Mouse (Mus musculus) limb, embryonic 14.5 days (tissue): ENCODE results near the gene Cemip2. TPM values are rescaled to one million over a fixed set of nuclear protein-coding genes. Genes with fewer than 3 reads are reported as not detected.

Source experiments
- ATAC-seq: fragments of 200-750 bp; cut with Nextera tagmentation; 2 replicates; pipeline ENCODE4 v1.8.0; 2017; ENCODE audit warnings: low read depth, moderate number of reproducible peaks, moderate TSS enrichment; ENCODE audit not compliant: low FRiP score
- DNase-seq: peaks from one replicate; pipeline ENCODE4 v3.0.0-alpha.2; 2015; ENCODE audit warnings: low spot score
- H3K27ac ChIP-seq: fragments of 300-500 bp; sonication (generic); replicated peaks from 2 replicates; pipeline ENCODE4 v1.5.1; 2014; ENCODE audit warnings: low read depth, mild to moderate bottlenecking, low read length, moderate library complexity, mixed read lengths
- H3K27me3 ChIP-seq: fragments of 300-500 bp; sonication (generic); 2 replicates; pipeline ENCODE4 v1.6.1; 2014; ENCODE audit warnings: low read length, mixed read lengths; ENCODE audit not compliant: control insufficient read depth, insufficient read depth
- H3K36me3 ChIP-seq: fragments of 300-500 bp; sonication (generic); 2 replicates; pipeline ENCODE4 v1.6.1; 2014; ENCODE audit warnings: mild to moderate bottlenecking, low read length, moderate library complexity, mixed read lengths; ENCODE audit not compliant: control insufficient read depth, insufficient read depth
- H3K4me1 ChIP-seq: fragments of 300-500 bp; sonication (generic); 2 replicates; pipeline ENCODE4 v1.6.1; 2014; ENCODE audit warnings: antibody characterized with exemption, low read length, mixed read lengths; ENCODE audit not compliant: control insufficient read depth, insufficient read depth
- H3K4me2 ChIP-seq: fragments of 300-500 bp; sonication (generic); replicated peaks from 2 replicates; pipeline ENCODE4 v1.6.1; 2014; ENCODE audit warnings: low read depth, mild to moderate bottlenecking, low read length, moderate library complexity; ENCODE audit not compliant: severe bottlenecking
- H3K4me3 ChIP-seq: fragments of 300-500 bp; sonication (generic); replicated peaks from 2 replicates; pipeline ENCODE4 v1.5.1; 2014; ENCODE audit warnings: low read length
- H3K9ac ChIP-seq: fragments of 300-500 bp; sonication (generic); 2 replicates; pipeline ENCODE4 v1.6.1; 2014; ENCODE audit warnings: mild to moderate bottlenecking, low read depth, low read length, moderate library complexity; ENCODE audit not compliant: severe bottlenecking
- H3K9me3 ChIP-seq: fragments of 300-500 bp; sonication (generic); 2 replicates; pipeline ENCODE4 v1.6.1; 2016; ENCODE audit warnings: low read length; ENCODE audit not compliant: control insufficient read depth
- POLR2A ChIP-seq: fragments of 200-500 bp; IDR thresholded peaks from 2 replicates; pipeline ENCODE4 v1.8.0; 2012; ENCODE audit warnings: inconsistent platforms, mild to moderate bottlenecking, moderate library complexity, borderline replicate concordance; ENCODE audit not compliant: insufficient read depth, insufficient read length; ENCODE audit errors: extremely low read depth
- WGBS: fragments of 180-500 bp; shearing (Covaris S2); extraction: QIAGEN DNeasy Blood & Tissue Kit; methylation state at CpG from one replicate; pipeline ENCODE4 v1.1.7; 2014; 5-methylcytosine and 5-hydroxymethylcytosine counted together
- polyA plus RNA-seq, 2 experiments: library from polyadenylated mRNA; depleted of rRNA in 1 of 2; stranded (reverse) in 1 of 2; unstranded in 1 of 2; fragments of >200 nt; fragmentation: Nextera tagmentation in 1 of 2; extraction: Ambion mirVana in 1 of 2; gene quantifications; 2 replicates each; pipeline versions ENCODE4 v1.2.1 to v1.2.3; 2012 to 2014

Gene Cemip2
- polyA plus RNA-seq, 2 experiments: 16.1 to 31.1 TPM

GRCm38 (mm10) chr19:21737446-21737845 is 40.7 kb upstream of the Cemip2 start:
- Histone ChIP-seq H3K4me1 (peaks cover 22% of the 10 kb centered on the region), H3K36me3 (no peaks in the 10 kb centered on the region), H3K9me3 (no peaks in the 10 kb centered on the region), H3K27me3 (no peaks in the 10 kb centered on the region), H3K9ac (no peak overlapping the region), H3K4me3 (no peak overlapping the region), H3K4me2 (peak overlapping the region; percentile 10; the same call in 1 of the 2 replicates), H3K27ac (peak overlapping the region; percentile 86)
- DNase-seq (no peak), ATAC-seq (no peak)
- WGBS: 51% methylated on average over 18 of the region's 18 CpGs
- TF ChIP-seq POLR2A: no peak

GRCm38 (mm10) chr19:21737881-21738590 is 40.1 kb upstream of the Cemip2 start:
- no peak for TF ChIP-seq POLR2A
- 40% methylated on average over 17 of the region's 17 CpGs for WGBS
- H3K4me1 ChIP-seq: peaks cover 22% of the 10 kb centered on the region
- ATAC-seq (peak; percentile 92), DNase-seq (peak; percentile 91)
- H3K9me3 ChIP-seq: no peaks in the 10 kb centered on the region
- no peak overlapping the region for H3K4me3 ChIP-seq
- no peak overlapping the region for H3K9ac ChIP-seq
- peak overlapping the region; percentile 10; the same call in 1 of the 2 replicates for H3K4me2 ChIP-seq
- no peaks in the 10 kb centered on the region for H3K36me3 ChIP-seq
- H3K27me3 ChIP-seq: no peaks in the 10 kb centered on the region
- peak overlapping the region; percentile 86 for H3K27ac ChIP-seq

GRCm38 (mm10) chr19:21738591-21739280 is 39.4 kb upstream of the Cemip2 start:
- no peak for TF ChIP-seq POLR2A

GRCm38 (mm10) chr19:21742138-21742537 is 36.0 kb upstream of the Cemip2 start:
- Histone ChIP-seq H3K4me2 (no peak overlapping the region), H3K4me3 (no peak overlapping the region)

More at GRCm38 (mm10) chr19:21738591-21739280, 39.4 kb upstream of the Cemip2 start:
- ATAC-seq (no peak), DNase-seq (no peak)
- 75% methylated on average over 18 of the region's 18 CpGs for WGBS
- no peaks in the 10 kb centered on the region for H3K36me3 ChIP-seq
- no peaks in the 10 kb centered on the region for H3K27me3 ChIP-seq
- peaks cover 22% of the 10 kb centered on the region for H3K4me1 ChIP-seq
- H3K9ac ChIP-seq: no peak overlapping the region
- peak overlapping the region; percentile 86 for H3K27ac ChIP-seq
- no peak overlapping the region for H3K4me3 ChIP-seq
- no peaks in the 10 kb centered on the region for H3K9me3 ChIP-seq
- 0 out of 2 replicates have a peak overlapping the region, but pooled peaks have one; percentile 10 for H3K4me2 ChIP-seq

GRCm38 (mm10) chr19:21745586-21745985 is 32.6 kb upstream of the Cemip2 start:
- Histone ChIP-seq H3K27ac (no peak overlapping the region), H3K36me3 (no peaks in the 10 kb centered on the region), H3K9me3 (no peaks in the 10 kb centered on the region), H3K9ac (no peak overlapping the region), H3K4me1 (no peaks in the 10 kb centered on the region), H3K4me3 (no peak overlapping the region), H3K4me2 (no peak overlapping the region), H3K27me3 (no peaks in the 10 kb centered on the region)
- TF ChIP-seq POLR2A: no peak
- no peak for DNase-seq
- no peak for ATAC-seq
- 88% methylated on average over 2 of the region's 2 CpGs for WGBS

More at GRCm38 (mm10) chr19:21742138-21742537, 36.0 kb upstream of the Cemip2 start:
- Histone ChIP-seq H3K9ac (no peak overlapping the region), H3K27me3 (no peaks in the 10 kb centered on the region), H3K9me3 (no peaks in the 10 kb centered on the region), H3K4me1 (peaks cover 16% of the 10 kb centered on the region), H3K27ac (no peak overlapping the region), H3K36me3 (no peaks in the 10 kb centered on the region)
- WGBS: 86% methylated on average over 12 of the region's 12 CpGs
- TF ChIP-seq POLR2A: no peak
- no peak for DNase-seq
- ATAC-seq: no peak
